ENCODE assay signal across 16 mouse cellular contexts in the genomic region with DNA sequence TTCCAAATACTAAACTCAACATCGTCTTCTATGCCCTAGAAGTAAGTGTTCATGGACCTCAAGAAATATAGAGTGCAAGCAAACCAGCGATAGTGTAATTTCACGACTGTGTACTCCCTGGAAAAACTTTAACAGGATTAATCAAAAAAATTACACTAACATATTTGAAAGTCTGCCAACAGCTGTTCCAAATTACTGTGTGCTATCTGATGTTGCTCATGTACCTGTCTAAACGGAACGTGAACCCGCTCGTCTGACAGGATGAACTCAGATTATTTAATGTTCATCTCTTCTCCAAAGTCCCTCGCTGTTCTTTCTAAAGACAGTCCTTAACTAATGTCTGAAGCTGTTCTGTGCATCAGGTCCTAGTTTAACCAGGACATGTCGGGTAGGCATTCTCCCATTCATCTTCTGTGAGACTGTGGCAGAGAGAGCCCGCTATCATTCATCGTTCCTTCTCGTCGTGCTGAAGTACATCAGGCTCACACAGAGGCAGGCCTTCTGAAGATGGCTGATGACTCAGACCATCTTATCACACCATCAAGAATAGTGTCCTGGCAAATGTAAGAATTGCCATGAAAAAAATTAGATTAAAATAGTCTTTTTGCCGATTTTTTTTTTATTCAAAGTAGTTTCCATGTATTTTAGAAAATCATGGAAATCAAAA.
"Had no signal": no experiment of that assay in that cellular context is flagged by ENCODE, and none has a peak within 500 bp of the region (broad histone marks: within the 10 kb centered on the region; RNA-seq: fewer than 3 reads in every experiment).

No protein-coding gene starts in this region.

- DNase-seq: kidney, adult 11 months; kidney, postnatal 36 days; layer of hippocampus, adult 9-11 months; layer of hippocampus, postnatal 36 days; left cerebral cortex, postnatal 4 days; lung, adult 18-20 months; right cerebral cortex, adult 18-20 months; right cerebral cortex, postnatal 4 days; spleen, adult 18-20 months; thymus, adult 2 months; thymus, postnatal 25 days had no signal

- H3K27ac ChIP-seq: kidney, postnatal 0 days; limb, embryonic 15.5 days; liver, embryonic 14.5 days; midbrain, embryonic 13.5 days; stomach, embryonic 15.5 days had no signal

- H3K4me1 ChIP-seq: stomach, embryonic 15.5 days had no signal

- H3K9me3 ChIP-seq: limb, embryonic 15.5 days; midbrain, embryonic 13.5 days; stomach, embryonic 15.5 days had no signal

- H3K36me3 ChIP-seq: stomach, embryonic 15.5 days had no signal

- ATAC-seq: midbrain, embryonic 13.5 days had no signal

- H3K4me3 ChIP-seq: limb, embryonic 15.5 days; midbrain, embryonic 13.5 days; stomach, embryonic 15.5 days had no signal

- H3K4me2 ChIP-seq: limb, embryonic 15.5 days; midbrain, embryonic 13.5 days; stomach, embryonic 15.5 days had no signal

- H3K9ac ChIP-seq: limb, embryonic 15.5 days; liver, embryonic 14.5 days; midbrain, embryonic 13.5 days; stomach, embryonic 15.5 days had no signal

- H3K27me3 ChIP-seq: midbrain, embryonic 13.5 days; stomach, embryonic 15.5 days had no signal
